Mouse (Mus musculus) G1E (cell line): ENCODE data around the gene Plk5. TPM values are rescaled to one million over a fixed set of nuclear protein-coding genes. Genes with fewer than 3 reads are reported as not detected.

Experiments
- ATAC-seq: 2 replicates; pipeline ENCODE4 v1.8.0; 2016; ENCODE audit warnings: mild to moderate bottlenecking; ENCODE audit not compliant: insufficient number of reproducible peaks, poor library complexity, low FRiP score, severe bottlenecking; ENCODE audit errors: extremely low read depth
- DNase-seq: peaks from one replicate; pipeline ENCODE4 v3.0.0; 2012; ENCODE audit warnings: low spot score
- H3K27me3 ChIP-seq: 2 replicates; pipeline ENCODE4 v1.6.1; 2012; ENCODE audit warnings: mild to moderate bottlenecking, low read length, inconsistent platforms; ENCODE audit not compliant: insufficient read depth
- H3K36me3 ChIP-seq: replicated peaks from 2 replicates; pipeline ENCODE3; 2012; ENCODE audit warnings: mild to moderate bottlenecking, inconsistent platforms
- H3K4me1 ChIP-seq: 2 replicates; pipeline ENCODE4 v1.6.1; 2012; ENCODE audit warnings: low read depth, low read length, inconsistent platforms, mixed read lengths; ENCODE audit not compliant: insufficient read depth
- H3K4me3 ChIP-seq: 2 replicates; pipeline ENCODE4 v1.5.1; 2012; ENCODE audit warnings: low read depth, mild to moderate bottlenecking, inconsistent platforms, low read length, moderate library complexity, mixed read lengths
- H3K9me3 ChIP-seq: replicated peaks from 2 replicates; pipeline ENCODE4 v1.6.1; 2012; ENCODE audit warnings: inconsistent platforms
- CTCF ChIP-seq: IDR thresholded peaks from 2 replicates; pipeline ENCODE4 v1.5.1; 2012; ENCODE audit warnings: low read depth, low read length, inconsistent platforms, mixed read lengths
- GATA1 ChIP-seq: IDR thresholded peaks from 2 replicates; pipeline ENCODE4 v1.6.1; 2012; ENCODE audit warnings: borderline replicate concordance, low read length, inconsistent platforms, mixed read lengths
- GATA2 ChIP-seq: IDR thresholded peaks from 2 replicates; pipeline ENCODE4 v1.6.1; 2012; ENCODE audit warnings: low read depth, low read length, inconsistent platforms, borderline replicate concordance
- POLR2AphosphoS5 ChIP-seq: IDR thresholded peaks from 2 replicates; pipeline ENCODE4 v1.6.1; 2012; ENCODE audit warnings: low read depth, low read length, inconsistent platforms; ENCODE audit not compliant: insufficient replicate concordance
- TAL1 ChIP-seq: conservative IDR thresholded peaks from 2 replicates; pipeline ENCODE4 v1.6.1; 2012; ENCODE audit warnings: low read depth, low read length, inconsistent platforms, mixed read lengths
- polyA plus RNA-seq: library from polyadenylated mRNA; stranded (reverse); fragments of >175 nt; gene quantifications from 2 replicates; pipeline ENCODE4 v1.2.3, GENCODE M21; 2012
- total RNA-seq, 2 experiments: library from RNA; stranded (forward) in 1 of 2; stranded (reverse) in 1 of 2; fragments of 200-1000 nt in 1 of 2; fragments of >200 nt in 1 of 2; fragmentation: Nextera tagmentation in 1 of 2; gene quantifications; 2 replicates each; pipeline ENCODE4 v1.2.3; 2014 to 2017

Gene Plk5
- total and polyA plus RNA-seq, 3 experiments: not detected

- no peak for ATAC-seq
- Histone ChIP-seq H3K4me1 (peaks cover 83% of the 10 kb centered on the region), H3K9me3 (no peaks in the 10 kb centered on the region), H3K36me3 (peaks cover 86% of the 10 kb centered on the region), H3K4me3 (no peak overlapping the region), H3K27me3 (no peaks in the 10 kb centered on the region)
- TF ChIP-seq GATA1 (no peak), TAL1 (no peak)
- no peak for DNase-seq
Observed at GRCm38 (mm10) chr10:80392687-80393086, 36.4 kb downstream of the Plk5 start.

- TF ChIP-seq GATA1 (no peak), GATA2 (no peak), TAL1 (no peak), POLR2AphosphoS5 (no peak), CTCF (no peak)
- Histone ChIP-seq H3K9me3 (no peaks in the 10 kb centered on the region), H3K27me3 (no peaks in the 10 kb centered on the region), H3K4me3 (peak overlapping the region; percentile 18; the same call in 1 of the 2 replicates), H3K4me1 (peaks cover 69% of the 10 kb centered on the region), H3K36me3 (peaks cover 80% of the 10 kb centered on the region)
- DNase-seq: no peak
- no peak for ATAC-seq
Observed at GRCm38 (mm10) chr10:80395025-80395627, 38.9 kb downstream of the Plk5 start.

- H3K36me3 ChIP-seq: peaks cover 80% of the 10 kb centered on the region
- TF ChIP-seq GATA2 (no peak), CTCF (no peak), POLR2AphosphoS5 (no peak), GATA1 (no peak), TAL1 (no peak)
- peak overlapping the region; percentile 75 for H3K4me3 ChIP-seq
- DNase-seq (peak; percentile 57), ATAC-seq (no peak)
- H3K27me3 ChIP-seq: no peaks in the 10 kb centered on the region
- no peaks in the 10 kb centered on the region for H3K9me3 ChIP-seq
- H3K4me1 ChIP-seq: peaks cover 77% of the 10 kb centered on the region
Observed at GRCm38 (mm10) chr10:80396822-80397523, 40.7 kb downstream of the Plk5 start.

GRCm38 (mm10) chr10:80397524-80398173 lies 41.4 kb downstream of the Plk5 start:
- H3K4me1 ChIP-seq: peaks cover 77% of the 10 kb centered on the region

GRCm38 (mm10) chr10:80398174-80398535 lies 41.9 kb downstream of the Plk5 start:
- DNase-seq (no peak), ATAC-seq (no peak)
- H3K4me3 ChIP-seq: peak overlapping the region; percentile 75
- H3K27me3 ChIP-seq: no peaks in the 10 kb centered on the region
- H3K4me1 ChIP-seq: peaks cover 77% of the 10 kb centered on the region
- no peaks in the 10 kb centered on the region for H3K9me3 ChIP-seq
- peaks cover 80% of the 10 kb centered on the region for H3K36me3 ChIP-seq
- TF ChIP-seq POLR2AphosphoS5: no peak
- no peak for TF ChIP-seq CTCF
- TF ChIP-seq TAL1: no peak
- TF ChIP-seq GATA1: no peak
- no peak for TF ChIP-seq GATA2

More at GRCm38 (mm10) chr10:80397524-80398173, 41.4 kb downstream of the Plk5 start:
- Histone ChIP-seq H3K9me3 (no peaks in the 10 kb centered on the region), H3K4me3 (peak overlapping the region; percentile 75), H3K27me3 (no peaks in the 10 kb centered on the region), H3K36me3 (peaks cover 80% of the 10 kb centered on the region)
- ATAC-seq (no peak), DNase-seq (no peak)
- no peak for TF ChIP-seq TAL1
- TF ChIP-seq POLR2AphosphoS5: peak; percentile 81; the same call in 1 of the 2 replicates

GRCm38 (mm10) chr10:80398719-80399190 lies 42.5 kb downstream of the Plk5 start:
- no peak for TF ChIP-seq GATA2
- no peak for TF ChIP-seq CTCF
- TF ChIP-seq TAL1: no peak
- no peak for TF ChIP-seq GATA1
- TF ChIP-seq POLR2AphosphoS5: no peak
- Histone ChIP-seq H3K9me3 (no peaks in the 10 kb centered on the region), H3K36me3 (peaks cover 80% of the 10 kb centered on the region), H3K4me3 (peak overlapping the region; percentile 75), H3K4me1 (peaks cover 80% of the 10 kb centered on the region), H3K27me3 (no peaks in the 10 kb centered on the region)
- peak; percentile 18; the same call in 1 of the 2 replicates for ATAC-seq
- peak; percentile 86 for DNase-seq
